ENCODE assay signal across 31 mouse cellular contexts in genomic region chr13:118028662-118029061, GRCm38 (mm10).
"Had no signal": no experiment of that assay in that cellular context is flagged by ENCODE, and none has a peak within 500 bp of the region (broad histone marks: within the 10 kb centered on the region; RNA-seq: fewer than 3 reads in every experiment).

No protein-coding gene starts in this region.

- H3K27ac ChIP-seq: heart, embryonic 13.5 days; heart, embryonic 15.5 days; hindbrain, embryonic 10.5 days; hindbrain, embryonic 13.5 days; hindbrain, embryonic 14.5 days; hindbrain, embryonic 15.5 days; hindbrain, postnatal 0 days; intestine, embryonic 15.5 days; kidney, embryonic 15.5 days; kidney, postnatal 0 days; layer of hippocampus, adult 2 months; left cerebral cortex, adult 2 months had no signal

- DNase-seq: heart, postnatal 10 days; heart, postnatal 14 days; heart, postnatal 36 days; heart, postnatal 4 days; kidney, adult 11 months; kidney, adult 18-20 months; kidney, adult 2 months; kidney, adult 8-10 months; kidney, adult 9 months; kidney, postnatal 10 days; kidney, postnatal 14 days; kidney, postnatal 25 days; kidney, postnatal 36 days; kidney, postnatal 4 days; layer of hippocampus, adult 9-11 months; layer of hippocampus, postnatal 36 days had no signal

- H3K36me3 ChIP-seq: heart, embryonic 13.5 days; heart, embryonic 15.5 days; hindbrain, embryonic 10.5 days; hindbrain, embryonic 13.5 days; hindbrain, embryonic 15.5 days; intestine, embryonic 15.5 days; kidney, embryonic 15.5 days had no signal

- H3K4me3 ChIP-seq: heart, embryonic 13.5 days; heart, embryonic 15.5 days; hindbrain, embryonic 10.5 days; hindbrain, embryonic 13.5 days; hindbrain, embryonic 15.5 days; intestine, embryonic 15.5 days; kidney, embryonic 15.5 days; layer of hippocampus, adult 2 months; left cerebral cortex, adult 2 months had no signal

- H3K4me1 ChIP-seq: heart, embryonic 13.5 days; heart, embryonic 15.5 days; hindbrain, embryonic 13.5 days; hindbrain, embryonic 15.5 days; intestine, embryonic 15.5 days; kidney, embryonic 15.5 days had no signal

- H3K9ac ChIP-seq: heart, embryonic 13.5 days; heart, embryonic 15.5 days; hindbrain, embryonic 13.5 days; hindbrain, embryonic 14.5 days; hindbrain, embryonic 15.5 days; intestine, embryonic 15.5 days; kidney, embryonic 15.5 days had no signal

- ATAC-seq: hindbrain, postnatal 0 days; inflammation-experienced regulatory T-cells, adult 6 months; intestine, embryonic 15.5 days; intestine, embryonic 16.5 days; intestine, postnatal 0 days had no signal

- H3K27me3 ChIP-seq: heart, embryonic 13.5 days; heart, embryonic 15.5 days; hindbrain, embryonic 13.5 days; hindbrain, embryonic 15.5 days; intestine, embryonic 15.5 days; kidney, embryonic 15.5 days had no signal

- H3K9me3 ChIP-seq: heart, embryonic 13.5 days; heart, embryonic 15.5 days; hindbrain, embryonic 10.5 days; hindbrain, embryonic 13.5 days; hindbrain, embryonic 15.5 days; intestine, embryonic 15.5 days; kidney, embryonic 15.5 days had no signal

- H3K4me2 ChIP-seq: heart, embryonic 13.5 days; heart, embryonic 15.5 days; hindbrain, embryonic 13.5 days; hindbrain, embryonic 14.5 days; hindbrain, embryonic 15.5 days; intestine, embryonic 15.5 days; kidney, embryonic 15.5 days had no signal
